Mouse (Mus musculus) left cerebral cortex, adult 8-10 months (tissue): Measurements from ENCODE around the gene Slco3a1. TPM values are rescaled to one million over a fixed set of nuclear protein-coding genes. Genes with fewer than 3 reads are reported as not detected.
"Not testable (repeated sequence)": the region's sequence is repeated elsewhere in the genome, so short reads cannot be mapped to it uniquely, and the experiment has no call there.

Experiments
- DNase-seq, 2 experiments: peaks; one replicate each; pipeline ENCODE4 v3.0.0; 2022; ENCODE audit warnings: low spot score in 2 of 2
- total RNA-seq, 4 experiments: library from RNA; stranded (reverse); gene quantifications; 2 replicates each; pipeline ENCODE4 v1.2.4; 2022

Slco3a1 gene
- total RNA-seq, 4 experiments from 2014 or later: 44.2 to 47.3 (median 44.9) TPM

GRCm38 (mm10) chr7:74436642-74437041 is 117.9 kb downstream of the Slco3a1 start:
- DNase-seq: no peak

- no peak for DNase-seq
Measured at GRCm38 (mm10) chr7:74432950-74433349, 121.6 kb downstream of the Slco3a1 start.

GRCm38 (mm10) chr7:74429252-74429651 is 125.3 kb downstream of the Slco3a1 start:
- DNase-seq: no peak

- no peak for DNase-seq
Measured at GRCm38 (mm10) chr7:74427135-74427534, 127.4 kb downstream of the Slco3a1 start.

GRCm38 (mm10) chr7:74425941-74426340 is 128.6 kb downstream of the Slco3a1 start:
- no peak for DNase-seq

DNA sequence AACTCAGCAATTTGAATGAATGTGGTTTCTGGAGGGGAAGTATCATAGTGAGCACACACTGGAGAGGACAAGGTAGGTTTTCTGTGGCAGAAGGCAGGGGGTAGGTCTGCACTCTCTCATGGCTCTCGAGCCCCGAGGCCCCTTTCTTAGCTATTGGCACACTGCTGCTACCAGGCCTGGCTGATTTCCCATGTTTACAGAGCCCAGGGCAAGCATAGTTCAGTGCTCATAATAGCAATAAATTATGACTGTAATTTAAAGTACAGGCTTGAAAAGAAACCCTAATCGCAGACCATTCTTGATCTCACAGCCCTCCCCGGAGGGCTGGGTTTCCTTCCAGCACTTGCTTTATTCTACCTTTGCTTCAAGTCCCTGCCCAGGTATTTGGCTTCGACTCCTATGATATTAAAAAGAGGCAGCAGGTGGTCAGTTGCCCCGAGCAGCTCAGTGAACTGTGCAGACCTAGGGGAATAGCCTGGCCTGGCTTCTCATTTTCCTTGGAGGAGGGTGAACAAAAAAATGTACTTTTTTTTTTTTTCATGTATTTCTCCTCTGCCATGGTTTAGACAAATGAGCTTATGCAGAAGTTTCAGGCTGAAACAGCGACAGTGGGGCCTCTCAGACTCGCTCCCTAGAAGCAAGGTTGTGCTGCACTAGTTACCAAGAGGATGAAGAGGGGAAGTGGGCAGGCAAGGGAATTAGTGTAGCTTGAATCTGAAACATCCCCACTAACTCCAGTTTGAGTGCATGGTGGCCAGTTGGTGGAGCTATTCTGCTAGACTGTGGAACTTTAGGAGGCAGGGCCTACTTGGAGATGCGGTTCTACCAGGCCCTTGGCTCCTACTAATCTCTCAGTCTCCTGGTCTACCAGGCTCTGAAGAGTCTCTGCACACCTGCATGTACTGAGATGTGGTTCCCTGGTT is 130.4 kb downstream of the Slco3a1 start:
- no peak for DNase-seq

- DNase-seq: no peak
Measured at GRCm38 (mm10) chr7:74423316-74423715, 131.3 kb downstream of the Slco3a1 start.

DNA sequence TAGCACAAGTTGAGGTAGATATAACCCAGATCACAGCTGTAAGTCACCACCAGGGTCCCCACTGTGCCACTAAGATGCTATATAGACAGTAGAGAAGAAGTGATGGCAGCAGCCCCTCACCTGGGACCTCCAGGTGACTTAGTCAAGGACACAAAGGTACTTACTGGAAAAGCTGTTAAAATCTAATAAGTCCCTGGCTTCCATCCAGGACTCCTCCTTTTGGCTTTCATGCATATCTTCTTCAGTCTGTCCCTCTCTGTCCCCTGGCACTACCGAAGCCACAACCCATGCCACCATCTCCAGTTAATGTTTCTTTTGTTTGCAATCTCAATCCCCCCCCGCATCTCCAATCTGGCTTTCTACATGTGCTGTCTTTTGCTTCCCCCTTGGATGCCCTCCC is 131.8 kb downstream of the Slco3a1 start:
- no peak for DNase-seq

DNA sequence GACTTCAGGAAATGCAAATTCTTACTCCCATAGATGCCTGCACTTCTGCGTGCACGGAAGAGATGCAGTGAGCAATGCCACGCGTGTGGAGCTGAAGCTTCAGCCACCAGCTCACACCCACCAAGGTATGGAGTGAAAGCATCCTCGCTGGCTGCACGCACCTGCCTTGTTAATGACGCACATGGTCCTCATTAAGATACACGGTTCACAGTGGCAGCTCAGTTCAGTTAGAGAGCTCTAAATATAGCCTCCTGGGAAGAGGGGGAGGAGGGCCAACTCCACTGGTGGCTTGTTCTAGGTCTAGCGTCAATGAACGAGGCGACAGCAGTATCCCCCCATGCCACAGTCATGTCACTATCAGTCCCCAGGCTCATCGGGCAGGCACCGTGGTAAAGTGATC is 132.6 kb downstream of the Slco3a1 start:
- peak in 1 of 2 experiments; percentile 8 for DNase-seq

DNA sequence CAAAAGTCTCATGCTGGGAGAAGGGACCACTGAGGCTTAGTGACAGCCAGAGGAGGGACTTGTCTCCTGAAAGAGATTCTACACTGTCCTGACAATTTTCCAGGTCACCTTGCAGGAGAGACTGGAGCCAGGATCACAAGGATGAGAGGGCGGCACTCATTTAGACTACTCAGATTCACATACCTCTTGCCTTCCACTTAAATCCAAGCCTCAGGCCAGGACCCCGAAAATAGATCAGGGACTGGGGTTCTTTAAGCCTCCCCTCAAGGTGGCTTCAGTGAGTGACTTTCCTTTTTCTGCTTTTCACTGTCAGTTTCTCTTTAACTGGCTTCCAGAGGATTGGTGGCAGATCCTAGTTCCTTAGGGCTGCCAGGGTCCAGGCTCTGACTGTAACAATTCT is 133.0 kb downstream of the Slco3a1 start:
- no peak for DNase-seq

DNA sequence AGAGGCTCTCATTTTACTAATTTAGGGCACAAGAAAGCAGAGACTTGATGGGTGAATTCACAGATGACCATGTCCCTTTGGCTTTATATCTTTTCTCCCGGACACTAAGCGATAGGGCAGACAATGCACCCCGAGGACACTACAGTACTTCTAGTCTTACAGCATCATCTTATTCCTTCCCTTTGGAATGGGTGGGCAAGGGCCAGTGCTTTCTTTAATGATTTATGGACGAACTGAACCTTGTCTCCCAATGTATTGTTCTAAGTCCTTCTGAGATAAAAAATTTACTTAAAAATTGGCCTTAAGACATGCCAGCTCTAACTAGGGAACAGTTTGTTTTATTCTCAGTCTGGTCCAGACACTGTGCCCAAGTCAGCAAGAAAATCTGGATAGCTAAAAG is 134.9 kb downstream of the Slco3a1 start:
- no peak for DNase-seq

- no peak for DNase-seq
Measured at GRCm38 (mm10) chr7:74417009-74417408, 137.6 kb downstream of the Slco3a1 start.

DNA sequence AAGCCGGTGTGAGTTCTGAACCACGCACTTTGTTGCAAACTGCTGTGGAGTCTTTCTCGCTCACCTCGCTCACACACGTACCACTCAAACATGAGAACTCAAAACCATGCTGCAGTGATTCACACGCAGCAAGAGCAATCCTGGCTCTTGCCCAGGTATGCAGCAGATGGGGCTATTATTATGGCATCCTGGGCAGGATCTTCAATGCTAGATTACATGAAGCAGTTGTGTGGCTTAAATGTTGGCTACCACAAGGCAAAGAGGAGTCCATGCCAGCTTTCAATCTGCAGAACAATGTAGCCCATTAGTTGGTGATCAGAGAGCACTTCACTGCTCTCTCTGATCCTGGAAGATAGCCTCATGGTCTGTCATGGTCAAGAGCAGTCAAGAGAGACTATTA is 139.3 kb downstream of the Slco3a1 start:
- DNase-seq: no peak

DNA sequence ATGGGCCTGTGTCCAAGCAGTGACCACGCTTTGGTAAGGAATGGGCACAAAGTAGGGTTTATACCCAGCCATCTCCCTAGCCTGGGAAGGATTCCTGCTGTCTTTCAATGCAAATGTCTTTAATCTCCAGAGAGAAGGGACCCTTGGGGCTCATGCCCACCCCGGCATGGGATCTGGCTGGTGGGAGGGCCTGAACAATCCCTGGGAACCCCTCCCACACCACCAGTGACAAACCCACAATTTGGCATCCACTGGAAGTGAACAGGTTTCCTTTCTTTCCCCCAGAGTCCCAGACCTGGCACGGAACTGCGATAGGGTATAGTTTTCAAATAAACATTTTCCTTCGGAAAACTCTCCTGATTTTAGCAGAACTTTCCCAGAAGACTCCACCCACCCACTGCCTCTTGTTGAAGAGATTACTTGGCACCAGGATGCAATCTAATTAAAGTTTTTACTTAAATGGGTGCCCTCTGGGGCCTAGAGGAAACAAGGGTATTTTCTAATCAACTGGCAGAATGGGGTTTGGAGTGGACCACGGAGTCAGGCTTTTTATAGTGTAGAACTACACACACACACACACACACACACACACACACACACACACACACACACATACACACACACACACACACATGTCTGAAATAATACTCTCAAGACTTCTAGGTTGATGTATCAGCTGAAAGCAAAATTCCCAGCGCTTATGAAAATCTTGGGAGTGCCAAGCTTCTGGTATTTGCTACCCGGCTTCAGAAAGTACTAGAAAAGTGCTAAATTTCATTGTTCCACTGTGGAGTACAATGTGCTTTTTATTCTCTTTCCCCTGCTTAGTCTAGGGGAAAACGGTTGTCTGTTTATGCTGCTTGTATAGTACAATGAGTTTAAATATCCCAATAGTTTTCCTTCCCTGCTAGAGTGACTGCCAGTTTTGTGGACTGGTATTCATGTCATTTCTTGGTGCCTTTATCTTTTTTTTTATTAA is 140.6 kb downstream of the Slco3a1 start:
- DNase-seq: no peak

GRCm38 (mm10) chr7:74408601-74409323 is 145.8 kb downstream of the Slco3a1 start:
- DNase-seq: no peak

- DNase-seq: not testable (repeated sequence)
Measured at GRCm38 (mm10) chr7:74407851-74408250, 146.7 kb downstream of the Slco3a1 start.

DNA sequence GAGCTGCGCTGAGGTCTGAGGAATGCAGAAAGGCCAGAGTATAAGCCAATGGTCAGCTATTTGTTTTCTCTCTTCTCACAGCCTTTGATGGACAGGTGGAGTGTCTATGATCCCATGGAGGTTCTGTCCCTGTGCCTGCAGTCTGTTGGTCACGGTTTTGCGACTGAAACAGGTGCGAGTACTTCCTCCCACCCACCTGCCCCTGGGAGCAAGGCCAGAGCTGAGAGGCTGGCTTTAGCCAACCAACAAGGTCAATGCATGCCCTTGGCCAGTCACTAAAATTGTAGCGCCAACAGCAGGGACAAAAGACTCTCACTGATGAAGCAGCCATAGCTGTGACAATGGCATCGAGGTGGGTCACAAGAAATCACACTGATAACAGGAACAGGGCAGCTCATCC is 154.9 kb downstream of the Slco3a1 start:
- DNase-seq: no peak

GRCm38 (mm10) chr7:74399154-74399553 is 155.4 kb downstream of the Slco3a1 start:
- no peak for DNase-seq

DNA sequence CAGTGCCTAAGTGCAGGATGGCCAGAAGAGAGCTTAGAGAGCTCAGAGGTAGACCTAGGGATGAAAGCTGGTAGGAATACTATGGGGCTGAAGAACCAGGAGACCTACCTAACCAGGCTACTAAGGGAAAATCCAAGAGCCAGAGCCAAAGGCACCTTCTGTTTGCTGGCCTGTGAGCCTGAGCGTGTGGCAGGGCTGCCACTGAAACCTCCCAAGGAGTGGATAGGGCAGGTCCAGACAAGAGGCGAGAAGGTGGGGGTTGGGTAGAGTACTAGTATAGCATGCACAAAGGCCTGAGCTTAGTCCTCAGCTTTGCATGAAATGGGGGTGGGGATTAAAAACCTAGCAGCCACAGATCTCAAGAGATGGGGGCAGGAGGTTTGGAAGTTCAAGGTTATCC is 156.3 kb downstream of the Slco3a1 start:
- DNase-seq: no peak

DNA sequence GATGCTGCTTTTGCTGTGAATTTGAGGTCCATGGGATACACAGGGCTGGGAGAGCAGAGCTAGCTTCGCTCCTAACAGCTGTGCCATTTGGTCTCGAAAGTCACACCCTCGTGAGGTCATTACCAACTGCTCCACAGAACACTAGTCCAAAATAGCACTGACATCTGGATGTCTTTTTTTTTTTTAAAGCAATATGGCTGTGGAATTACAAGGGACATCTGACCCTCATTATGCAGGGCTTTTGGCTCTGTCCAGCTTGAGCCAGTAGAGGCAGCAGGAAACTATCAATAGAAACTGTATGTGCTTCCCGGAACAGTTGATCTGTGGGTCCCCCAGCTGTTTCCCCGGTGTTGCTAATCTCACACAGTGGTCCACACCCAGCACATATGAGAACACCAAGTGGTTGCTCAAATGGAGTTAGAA is 163.1 kb downstream of the Slco3a1 start:
- DNase-seq: no peak

GRCm38 (mm10) chr7:74389570-74389969 is 165.0 kb downstream of the Slco3a1 start:
- no peak for DNase-seq
